Mouse (Mus musculus) C2C12 (cell line): ENCODE measurements around the gene Cenph. TPM values are rescaled to one million over a fixed set of nuclear protein-coding genes. Genes with fewer than 3 reads are reported as not detected.

Source experiments
- H3K27me3 ChIP-seq: one replicate; pipeline ENCODE4 v1.6.1; 2011; ENCODE audit not compliant: control insufficient read depth, insufficient read depth, insufficient read length
- H3K36me3 ChIP-seq: one replicate; pipeline ENCODE4 v1.6.1; 2011; ENCODE audit not compliant: control insufficient read depth, insufficient read depth
- H3K4me3 ChIP-seq: one replicate; pipeline ENCODE4 v1.5.1; 2011; ENCODE audit warnings: mild to moderate bottlenecking, control low read depth; ENCODE audit not compliant: poor library complexity, insufficient read depth, severe bottlenecking
- H3K79me2 ChIP-seq: one replicate; pipeline ENCODE4 v1.6.1; 2011; ENCODE audit not compliant: control insufficient read depth, insufficient read depth
- H3K79me3 ChIP-seq: one replicate; pipeline ENCODE4 v1.6.1; 2011; ENCODE audit warnings: low read depth, control low read depth
- H3ac ChIP-seq: one replicate; pipeline ENCODE3; 2011; ENCODE audit warnings: low read depth; ENCODE audit not compliant: control insufficient read depth, insufficient read length
- CEBPB ChIP-seq: IDR thresholded peaks from one replicate; pipeline ENCODE4 v1.6.1; 2011; ENCODE audit warnings: low read depth, mild to moderate bottlenecking, control low read depth, moderate library complexity
- CTCF ChIP-seq: IDR thresholded peaks from one replicate; pipeline ENCODE4 v1.5.1; 2011; ENCODE audit not compliant: control insufficient read depth, insufficient read depth, insufficient read length
- FOSL1 ChIP-seq: IDR thresholded peaks from one replicate; pipeline ENCODE4 v1.8.0; 2011; ENCODE audit warnings: mild to moderate bottlenecking, low read length; ENCODE audit not compliant: poor library complexity, insufficient read depth, severe bottlenecking
- MAX ChIP-seq: IDR thresholded peaks from one replicate; pipeline ENCODE4 v1.6.1; 2011; ENCODE audit warnings: mild to moderate bottlenecking, control low read depth
- MYOD1 ChIP-seq: IDR thresholded peaks from one replicate; pipeline ENCODE4 v1.6.1; 2011; ENCODE audit warnings: low read depth; ENCODE audit not compliant: control insufficient read depth, insufficient read length
- MYOG ChIP-seq: IDR thresholded peaks from one replicate; pipeline ENCODE4 v1.6.1; 2011; ENCODE audit not compliant: control insufficient read depth, insufficient read length; ENCODE audit errors: extremely low read depth
- USF1 ChIP-seq: IDR thresholded peaks from one replicate; pipeline ENCODE4 v1.6.1; 2011; ENCODE audit warnings: low read depth, mild to moderate bottlenecking, control low read depth, moderate library complexity
- polyA plus RNA-seq: library from polyadenylated mRNA; unstranded; fragments of >200 nt; fragmentation: generic; extraction: Trizol; gene quantifications from one replicate; pipeline ENCODE4 v1.2.1, GENCODE M21; 2012; ENCODE audit warnings: missing spikeins

The Cenph gene
- polyA plus RNA-seq, 1 experiment = 17.9 TPM

- Histone ChIP-seq H3K27me3 (no peaks in the 10 kb centered on the region), H3ac (no peak overlapping the region), H3K4me3 (no peak overlapping the region), H3K79me2 (no peaks in the 10 kb centered on the region), H3K79me3 (no peaks in the 10 kb centered on the region), H3K36me3 (no peaks in the 10 kb centered on the region)
- TF ChIP-seq FOSL1 = no peak
- no peak for TF ChIP-seq CTCF
- no peak for TF ChIP-seq CEBPB
- no peak for TF ChIP-seq USF1
- no peak for TF ChIP-seq MYOG
- TF ChIP-seq MAX = no peak
- TF ChIP-seq MYOD1 = no peak
Measured at GRCm38 (mm10) chr13:100754186-100754585, 21.5 kb downstream of the Cenph start.

GRCm38 (mm10) chr13:100753011-100753410 lies 22.7 kb downstream of the Cenph start:
- Histone ChIP-seq H3ac (no peak overlapping the region), H3K79me3 (no peaks in the 10 kb centered on the region), H3K36me3 (no peaks in the 10 kb centered on the region), H3K79me2 (no peaks in the 10 kb centered on the region), H3K27me3 (no peaks in the 10 kb centered on the region), H3K4me3 (no peak overlapping the region)
- TF ChIP-seq MYOG (no peak), MYOD1 (no peak), FOSL1 (no peak), CEBPB (no peak)

GRCm38 (mm10) chr13:100752529-100752928 lies 23.2 kb downstream of the Cenph start:
- H3K36me3 ChIP-seq = no peaks in the 10 kb centered on the region
- H3K79me3 ChIP-seq = no peaks in the 10 kb centered on the region
- no peaks in the 10 kb centered on the region for H3K27me3 ChIP-seq
- H3K79me2 ChIP-seq = no peaks in the 10 kb centered on the region
- H3ac ChIP-seq = no peak overlapping the region
- TF ChIP-seq FOSL1 (no peak), CEBPB (no peak), MAX (no peak), MYOD1 (no peak), MYOG (no peak)
- no peak overlapping the region for H3K4me3 ChIP-seq

DNA sequence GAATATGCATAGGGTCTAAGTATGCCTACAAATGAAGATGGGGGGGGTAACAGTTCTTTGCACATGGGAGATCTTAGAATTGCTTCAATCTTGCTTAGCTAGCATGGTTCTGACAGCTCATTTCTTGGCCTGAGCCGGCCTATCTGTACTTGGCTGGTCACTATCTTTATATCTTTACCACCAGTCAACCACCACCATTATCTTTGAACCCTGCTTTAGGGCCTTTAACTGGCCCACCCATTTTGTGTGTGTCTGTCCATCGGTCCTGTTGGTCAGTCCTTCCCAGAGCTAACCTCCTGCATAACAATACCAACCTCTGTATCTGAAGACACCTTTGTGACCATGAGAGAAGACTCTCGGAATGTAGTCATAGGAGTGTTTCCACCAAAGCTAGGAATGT lies 24.3 kb downstream of the Cenph start:
- no peaks in the 10 kb centered on the region for H3K79me3 ChIP-seq
- H3K4me3 ChIP-seq = no peak overlapping the region
- no peaks in the 10 kb centered on the region for H3K36me3 ChIP-seq
- H3K27me3 ChIP-seq = no peaks in the 10 kb centered on the region
- no peaks in the 10 kb centered on the region for H3K79me2 ChIP-seq
- TF ChIP-seq CEBPB (no peak), MYOD1 (no peak), FOSL1 (no peak), CTCF (no peak), MAX (no peak), MYOG (no peak), USF1 (no peak)
- H3ac ChIP-seq = no peak overlapping the region

DNA sequence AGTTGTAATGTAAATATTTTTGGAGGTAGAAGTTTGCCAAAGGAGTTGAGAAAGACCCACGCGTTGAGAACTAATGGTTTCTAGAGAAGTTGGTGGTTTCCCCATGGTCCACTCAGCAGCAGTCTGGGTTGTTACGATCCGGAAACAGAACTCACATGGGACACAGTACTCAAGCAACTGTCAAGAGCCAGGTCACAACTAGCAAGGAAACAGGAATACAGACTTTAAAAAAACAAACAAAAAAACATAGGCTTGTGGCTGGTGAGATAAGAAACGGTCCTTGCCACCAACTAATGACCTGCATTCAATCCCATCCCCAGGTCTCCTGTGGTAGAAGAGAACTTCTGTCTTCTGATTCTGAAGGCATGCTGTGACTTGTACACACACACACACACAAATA lies 24.9 kb downstream of the Cenph start:
- H3K79me2 ChIP-seq = no peaks in the 10 kb centered on the region
- H3K4me3 ChIP-seq = no peak overlapping the region
- H3K36me3 ChIP-seq = no peaks in the 10 kb centered on the region
- no peaks in the 10 kb centered on the region for H3K27me3 ChIP-seq
- no peaks in the 10 kb centered on the region for H3K79me3 ChIP-seq
- TF ChIP-seq MAX (no peak), CTCF (no peak), MYOD1 (no peak), FOSL1 (no peak), MYOG (no peak), USF1 (no peak), CEBPB (no peak)
- no peak overlapping the region for H3ac ChIP-seq

GRCm38 (mm10) chr13:100748638-100749037 lies 27.1 kb downstream of the Cenph start:
- peaks cover 3% of the 10 kb centered on the region for H3K79me2 ChIP-seq
- H3K36me3 ChIP-seq = no peaks in the 10 kb centered on the region
- TF ChIP-seq FOSL1 = no peak
- TF ChIP-seq CEBPB = no peak
- no peak for TF ChIP-seq MAX
- TF ChIP-seq MYOG = no peak
- TF ChIP-seq MYOD1 = no peak
- TF ChIP-seq CTCF = no peak
- TF ChIP-seq USF1 = no peak
- no peaks in the 10 kb centered on the region for H3K27me3 ChIP-seq
- no peak overlapping the region for H3K4me3 ChIP-seq
- no peak overlapping the region for H3ac ChIP-seq
- no peaks in the 10 kb centered on the region for H3K79me3 ChIP-seq
